Mouse (Mus musculus) CH12.LX (cell line): ENCODE results near the gene Mmel1.

Source experiments
- BHLHE40 ChIP-seq: IDR thresholded peaks from 2 replicates; pipeline ENCODE4 v1.6.1; 2011; ENCODE audit warnings: mild to moderate bottlenecking, low read depth, low read length, improper control_type of control experiment
- CTCF ChIP-seq, 2 experiments: IDR thresholded peaks in 1 of 2; conservative IDR thresholded peaks in 1 of 2; 2 replicates each; pipeline ENCODE4 v1.5.1; 2011 to 2012; ENCODE audit warnings: low read depth in 2 of 2, low read length in 2 of 2, improper control_type of control experiment in 1 of 2, inconsistent platforms in 1 of 2, mild to moderate bottlenecking in 1 of 2, moderate library complexity in 1 of 2
- E2F4 ChIP-seq: IDR thresholded peaks from 2 replicates; pipeline ENCODE4 v1.6.1; 2011; ENCODE audit warnings: low read depth, low read length, improper control_type of control experiment; ENCODE audit not compliant: insufficient replicate concordance
- EP300 ChIP-seq: IDR thresholded peaks from 2 replicates; pipeline ENCODE4 v1.6.1; 2011; ENCODE audit warnings: low read length, improper control_type of control experiment
- JUND ChIP-seq: conservative IDR thresholded peaks from 2 replicates; pipeline ENCODE4 v1.6.1; 2011; ENCODE audit warnings: low read depth, low read length, improper control_type of control experiment
- KAT2A ChIP-seq: IDR thresholded peaks from 2 replicates; pipeline ENCODE4 v1.6.1; 2012; ENCODE audit warnings: low read length, improper control_type of control experiment, inconsistent platforms; ENCODE audit not compliant: insufficient replicate concordance
- PAX5 ChIP-seq: IDR thresholded peaks from 2 replicates; pipeline ENCODE4 v1.6.1; 2012; ENCODE audit warnings: low read length, inconsistent platforms, mixed read lengths
- POLR2A ChIP-seq: IDR thresholded peaks from 2 replicates; pipeline ENCODE4 v1.6.1; 2011; ENCODE audit warnings: low read depth, mild to moderate bottlenecking, improper control_type of control experiment, low read length
- TBP ChIP-seq: conservative IDR thresholded peaks from 2 replicates; pipeline ENCODE4 v1.6.1; 2011; ENCODE audit warnings: low read depth, low read length, improper control_type of control experiment
- USF1 ChIP-seq: IDR thresholded peaks from 2 replicates; pipeline ENCODE4 v1.6.1; 2014; ENCODE audit warnings: low read depth, mild to moderate bottlenecking, inconsistent platforms, low read length, improper control_type of control experiment
- ZKSCAN1 ChIP-seq: IDR thresholded peaks from 2 replicates; pipeline ENCODE4 v1.6.1; 2012; ENCODE audit warnings: low read depth, inconsistent platforms, low read length, improper control_type of control experiment, borderline replicate concordance
- ZNF384 ChIP-seq: IDR thresholded peaks from 2 replicates; pipeline ENCODE4 v1.6.1; 2012; ENCODE audit warnings: low read depth, low read length, improper control_type of control experiment, inconsistent platforms

DNA sequence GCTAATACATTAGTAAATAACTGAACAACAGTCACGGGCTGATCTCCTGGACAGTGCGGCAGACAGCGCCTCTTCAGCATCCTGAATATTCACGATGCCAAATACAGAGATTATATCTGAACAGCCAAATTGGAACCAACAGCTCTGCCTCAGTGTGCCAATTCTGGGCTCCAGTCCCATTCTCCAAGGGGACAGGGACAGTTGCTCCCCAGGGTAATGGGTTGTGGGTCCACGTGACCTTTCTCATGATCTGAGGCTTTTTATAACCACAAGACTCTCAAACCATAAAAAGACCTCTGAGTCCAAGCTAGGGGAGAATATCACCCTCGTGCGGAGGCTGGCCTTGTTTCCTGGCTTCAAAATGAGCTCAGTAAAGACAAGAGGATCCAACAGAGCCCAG is 42.2 kb upstream of the Mmel1 start:
- TF ChIP-seq CTCF (conservative IDR thresholded peaks at IDR 0.05 in 1 of 2, IDR thresholded peaks at IDR 0.05 in 1 of 2; ENCODE audit: low read depth in 2 of 2, low read length in 2 of 2) (no peak), POLR2A (no peak), ZNF384 (no peak), PAX5 (no peak), TBP (no peak), JUND (no peak), ZKSCAN1 (no peak), KAT2A (no peak), USF1 (no peak), EP300 (no peak), BHLHE40 (no peak), E2F4 (no peak)
